In the genomic region with DNA sequence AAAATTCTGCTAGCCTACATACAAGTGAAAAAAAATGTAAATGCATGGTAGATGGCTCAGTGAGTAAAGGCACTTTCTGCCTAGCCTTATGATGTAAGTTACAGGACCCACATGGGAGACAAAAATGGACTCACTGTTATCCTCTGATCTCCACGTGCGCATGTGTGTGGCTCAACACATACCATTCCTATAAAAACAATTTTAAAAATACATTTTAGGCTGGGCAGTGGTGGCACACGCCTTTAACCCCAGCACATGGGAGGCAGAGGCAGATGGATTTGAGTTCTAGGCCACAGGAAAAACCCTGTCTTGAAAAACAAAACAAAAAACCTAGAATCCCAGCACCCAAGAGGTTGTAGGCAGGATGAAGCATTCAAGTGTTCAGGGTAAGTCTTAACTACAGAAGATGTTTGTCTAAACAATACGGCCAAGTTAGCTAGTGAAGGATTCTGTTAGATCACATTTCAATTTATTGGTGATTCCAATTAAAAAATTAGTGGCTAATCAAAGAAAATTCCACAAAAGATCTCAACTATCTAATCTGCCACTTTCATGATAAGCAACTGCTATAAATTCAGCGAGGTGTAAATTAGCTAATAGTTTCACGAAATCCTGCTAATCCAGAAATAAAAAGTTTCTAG, we compare ENCODE assay signal across 8 mouse cellular contexts. TPM values are rescaled to one million over a fixed set of nuclear protein-coding genes. Genes with fewer than 3 reads are reported as not detected.
DNase-seq lines count a peak whose midpoint lies in the region; ATAC-seq and TF ChIP-seq lines count a peak whose summit lies in the region.

No protein-coding gene starts in this region.

- H3K4me3 ChIP-seq in lung, embryonic 16.5 days (ENCODE audit: low read length) = peak overlapping the region; percentile 83
- peak overlapping the region; percentile 98 for H3K4me3 ChIP-seq in embryonic facial prominence, embryonic 15.5 days (replicated peaks)
- peak overlapping the region; percentile 94; the same call in 1 of the 2 replicates for H3K4me3 ChIP-seq in limb, embryonic 11.5 days (ENCODE audit: low read depth, low read length)
- H3K4me3 ChIP-seq in kidney, adult 2 months (ENCODE audit: insufficient read depth, low read depth, low read length) = no peak overlapping the region

- H3K4me2 ChIP-seq in lung, embryonic 16.5 days (ENCODE audit: low read depth, low read length) = peak overlapping the region; percentile 63
- H3K4me2 ChIP-seq in embryonic facial prominence, embryonic 15.5 days (replicated peaks) = peak overlapping the region; percentile 58
- peak overlapping the region; percentile 36 for H3K4me2 ChIP-seq in limb, embryonic 11.5 days (ENCODE audit: low read depth, severe bottlenecking)

- peak overlapping the region; percentile 99 for H3K27ac ChIP-seq in lung, embryonic 16.5 days (ENCODE audit: low read length)
- H3K27ac ChIP-seq in embryonic facial prominence, embryonic 15.5 days (replicated peaks) = no peak overlapping the region
- H3K27ac ChIP-seq in limb, embryonic 11.5 days (replicated peaks; ENCODE audit: low read depth, low read length) = peak overlapping the region; percentile 99; the same call in 1 of the 2 replicates
- H3K27ac ChIP-seq in kidney, adult 2 months (ENCODE audit: insufficient read depth, low read depth, low read length) = no peak overlapping the region

- H3K4me1 ChIP-seq in lung, embryonic 16.5 days (replicated peaks; ENCODE audit: control insufficient read depth, insufficient read depth, low read length) = peaks cover 20% of the 10 kb centered on the region
- peaks cover 26% of the 10 kb centered on the region for H3K4me1 ChIP-seq in embryonic facial prominence, embryonic 15.5 days
- H3K4me1 ChIP-seq in limb, embryonic 11.5 days (ENCODE audit: control insufficient read depth, insufficient read depth, low read length) = peaks cover 4% of the 10 kb centered on the region; the same call in 1 of the 2 replicates
- peaks cover 15% of the 10 kb centered on the region for H3K4me1 ChIP-seq in kidney, adult 2 months (ENCODE audit: control insufficient read depth, insufficient read depth, low read length)

- ATAC-seq in lung, embryonic 16.5 days (ENCODE audit: low read depth) = no peak
- ATAC-seq in embryonic facial prominence, embryonic 15.5 days (ENCODE audit: insufficient number of reproducible peaks, low FRiP score, low TSS enrichment, low read depth) = no peak
- ATAC-seq in limb, embryonic 11.5 days (ENCODE audit: insufficient number of reproducible peaks, low FRiP score, low TSS enrichment, low read depth) = no peak

- WGBS in lung, embryonic 16.5 days = 21% methylated on average over 6 of the region's 6 CpGs
- 18% methylated on average over 6 of the region's 6 CpGs for WGBS in embryonic facial prominence, embryonic 15.5 days
- WGBS in limb, embryonic 11.5 days = 32% methylated on average over 6 of the region's 6 CpGs
- 36% methylated on average over 6 of the region's 6 CpGs for WGBS in kidney, adult 2 months

- H3K36me3 ChIP-seq in lung, embryonic 16.5 days (ENCODE audit: control insufficient read depth, insufficient read depth, low read length) = no peaks in the 10 kb centered on the region
- no peaks in the 10 kb centered on the region for H3K36me3 ChIP-seq in embryonic facial prominence, embryonic 15.5 days
- 0 out of 2 replicates have a peak, but pooled peaks cover 2% of the 10 kb centered on the region for H3K36me3 ChIP-seq in limb, embryonic 11.5 days (ENCODE audit: control insufficient read depth, insufficient read depth, low read length)
- no peaks in the 10 kb centered on the region for H3K36me3 ChIP-seq in splenic B cell, adult 2 months (ENCODE audit: control insufficient read depth, insufficient read depth, low read length, poor library complexity, severe bottlenecking)
- H3K36me3 ChIP-seq in kidney, adult 2 months (ENCODE audit: control insufficient read depth, insufficient read depth, low read length) = no peaks in the 10 kb centered on the region

- no peak for DNase-seq in lung, postnatal 10 days
- peak; percentile 45 for DNase-seq in limb, embryonic 11.5 days (ENCODE audit: low spot score)
- peak; percentile 24 for DNase-seq in splenic B cell, adult 2 months (ENCODE audit: low read depth, low spot score)
- DNase-seq in layer of hippocampus, postnatal 36 days = no peak
- DNase-seq in gastrocnemius, postnatal 4 days (ENCODE audit: low spot score in 2 of 2) = no peak
- DNase-seq in kidney, adult 2 months = no peak

- H3K27me3 ChIP-seq in lung, embryonic 16.5 days (ENCODE audit: control insufficient read depth, insufficient read depth, low read depth, low read length) = no peaks in the 10 kb centered on the region
- no peaks in the 10 kb centered on the region for H3K27me3 ChIP-seq in embryonic facial prominence, embryonic 15.5 days
- no peaks in the 10 kb centered on the region for H3K27me3 ChIP-seq in limb, embryonic 11.5 days (ENCODE audit: control insufficient read depth, insufficient read depth, low read length)
- no peaks in the 10 kb centered on the region for H3K27me3 ChIP-seq in splenic B cell, adult 2 months (ENCODE audit: control insufficient read depth, insufficient read depth, low read length, poor library complexity, severe bottlenecking)
- no peaks in the 10 kb centered on the region for H3K27me3 ChIP-seq in kidney, adult 2 months (replicated peaks; ENCODE audit: control insufficient read depth, insufficient read depth, low read length)

- TF ChIP-seq POLR2A in kidney, adult 2 months (IDR thresholded peaks at IDR 0.05; ENCODE audit: low read depth, low read length) = no peak

- TF ChIP-seq CTCF in kidney, adult 2 months (conservative IDR thresholded peaks at IDR 0.05; ENCODE audit: insufficient read depth, insufficient read length, low read depth, low read length) = no peak

- peak overlapping the region; percentile 93 for H3K9ac ChIP-seq in lung, embryonic 16.5 days (ENCODE audit: low read length)
- H3K9ac ChIP-seq in embryonic facial prominence, embryonic 15.5 days = no peak overlapping the region
- H3K9ac ChIP-seq in limb, embryonic 11.5 days (ENCODE audit: low read length) = no peak overlapping the region

- H3K9me3 ChIP-seq in lung, embryonic 16.5 days (ENCODE audit: control insufficient read depth, low read length) = no peaks in the 10 kb centered on the region
- H3K9me3 ChIP-seq in embryonic facial prominence, embryonic 15.5 days (replicated peaks) = no peaks in the 10 kb centered on the region
- H3K9me3 ChIP-seq in limb, embryonic 11.5 days (ENCODE audit: control insufficient read depth, low read length) = no peaks in the 10 kb centered on the region

RNA-seq across cellular contexts. Expression of gene Setd2, which starts 1.1 kb away (rescaled TPM):
- polyA plus RNA-seq in lung, embryonic 16.5 days (2015; fragmentation: Nextera tagmentation; extraction: Ambion mirVana) = 31.7 and 33.1 TPM in 2 replicates
- polyA plus RNA-seq in embryonic facial prominence, embryonic 15.5 days (2015; fragmentation: Nextera tagmentation; extraction: Ambion mirVana) = 33.7 and 34.3 TPM in 2 replicates
- polyA plus RNA-seq in limb, embryonic 11.5 days (2014; fragmentation: Nextera tagmentation; extraction: Ambion mirVana) = 55.6 and 56.3 TPM in 2 replicates
- total RNA-seq in layer of hippocampus, postnatal 36 days (2021) = 10 to 100 TPM; 62.6 to 67.6 TPM
- total RNA-seq in gastrocnemius, postnatal 4 days (2021) = 10 to 100 TPM; 61.7 to 62.3 TPM
- 35.1 and 37.6 TPM in 2 replicates for polyA plus RNA-seq in kidney, adult 2 months (2012; rRNA removed)

RNA-seq across cellular contexts. Expression of gene Kif9, which starts 54.5 kb away (rescaled TPM):
- 2.5 and 3.4 TPM in 2 replicates for polyA plus RNA-seq in lung, embryonic 16.5 days (2015; fragmentation: Nextera tagmentation; extraction: Ambion mirVana)
- 4.0 and 7.4 TPM in 2 replicates for polyA plus RNA-seq in embryonic facial prominence, embryonic 15.5 days (2015; fragmentation: Nextera tagmentation; extraction: Ambion mirVana)
- 0.35 and 0.57 TPM in 2 replicates for polyA plus RNA-seq in limb, embryonic 11.5 days (2014; fragmentation: Nextera tagmentation; extraction: Ambion mirVana)
- 1 to 10 TPM; 3.0 to 3.8 TPM for total RNA-seq in layer of hippocampus, postnatal 36 days (2021)
- total RNA-seq in gastrocnemius, postnatal 4 days (2021) = under 1 TPM; 0.29 to 0.52 TPM
- 1.8 and 3.1 TPM in 2 replicates for polyA plus RNA-seq in kidney, adult 2 months (2012; rRNA removed)

RNA-seq across cellular contexts. Expression of gene Klhl18, which starts 54.8 kb away (rescaled TPM):
- polyA plus RNA-seq in lung, embryonic 16.5 days (2015; fragmentation: Nextera tagmentation; extraction: Ambion mirVana) = 8.5 and 10.8 TPM in 2 replicates
- polyA plus RNA-seq in embryonic facial prominence, embryonic 15.5 days (2015; fragmentation: Nextera tagmentation; extraction: Ambion mirVana) = 11.1 and 12.8 TPM in 2 replicates
- polyA plus RNA-seq in limb, embryonic 11.5 days (2014; fragmentation: Nextera tagmentation; extraction: Ambion mirVana) = 9.2 and 9.4 TPM in 2 replicates
- 10 to 100 TPM; 24.0 to 25.8 TPM for total RNA-seq in layer of hippocampus, postnatal 36 days (2021)
- total RNA-seq in gastrocnemius, postnatal 4 days (2021) = 10 to 100 TPM; 11.7 to 12.6 TPM
- polyA plus RNA-seq in kidney, adult 2 months (2012; rRNA removed) = 17.4 and 17.8 TPM in 2 replicates

Comparison
In these comparisons a context has a peak if more than half of its experiments do, and no peak if none do; other contexts are left out.
1. H3K27ac ChIP-seq: peak in lung, embryonic 16.5 days (single experiment) and limb, embryonic 11.5 days (single experiment); none in embryonic facial prominence, embryonic 15.5 days (single experiment) and kidney, adult 2 months (single experiment).
2. DNase-seq: peak in limb, embryonic 11.5 days (single experiment) and splenic B cell, adult 2 months (single experiment); none in lung, postnatal 10 days (single experiment), layer of hippocampus, postnatal 36 days (0 of 2), gastrocnemius, postnatal 4 days (0 of 2) and kidney, adult 2 months (single experiment).
3. Peak in every context shown above with its lines, with median percentiles within 50 percentile points of each other: H3K4me2 ChIP-seq.